Mouse (Mus musculus) layer of hippocampus, adult 8-10 months (tissue): ENCODE measurements around the gene Coa4. TPM values are rescaled to one million over a fixed set of nuclear protein-coding genes. Genes with fewer than 3 reads are reported as not detected.
A peak's percentile ranks its signal among the peaks of the same experiment; 100 is the strongest.

Experiments
- DNase-seq, 2 experiments: peaks; one replicate each; pipeline ENCODE4 v3.0.0; 2022; ENCODE audit warnings: low spot score in 2 of 2
- total RNA-seq, 4 experiments: library from RNA; stranded (reverse); gene quantifications; 2 replicates each; pipeline ENCODE4 v1.2.4; 2022

The Coa4 gene
- 1 to 10 TPM; 7.9 to 9.9 (median 9.2) TPM for total RNA-seq

- peak; percentile 84 to 85 for DNase-seq
Measured at GRCm38 (mm10) chr7:100536804-100537518, at the start of gene Coa4. Gene Coa4 (plus strand): TSS chr7:100537071.

- no peak for DNase-seq
Measured at GRCm38 (mm10) chr7:100487301-100487700, 49.6 kb upstream of the Coa4 start.

DNA sequence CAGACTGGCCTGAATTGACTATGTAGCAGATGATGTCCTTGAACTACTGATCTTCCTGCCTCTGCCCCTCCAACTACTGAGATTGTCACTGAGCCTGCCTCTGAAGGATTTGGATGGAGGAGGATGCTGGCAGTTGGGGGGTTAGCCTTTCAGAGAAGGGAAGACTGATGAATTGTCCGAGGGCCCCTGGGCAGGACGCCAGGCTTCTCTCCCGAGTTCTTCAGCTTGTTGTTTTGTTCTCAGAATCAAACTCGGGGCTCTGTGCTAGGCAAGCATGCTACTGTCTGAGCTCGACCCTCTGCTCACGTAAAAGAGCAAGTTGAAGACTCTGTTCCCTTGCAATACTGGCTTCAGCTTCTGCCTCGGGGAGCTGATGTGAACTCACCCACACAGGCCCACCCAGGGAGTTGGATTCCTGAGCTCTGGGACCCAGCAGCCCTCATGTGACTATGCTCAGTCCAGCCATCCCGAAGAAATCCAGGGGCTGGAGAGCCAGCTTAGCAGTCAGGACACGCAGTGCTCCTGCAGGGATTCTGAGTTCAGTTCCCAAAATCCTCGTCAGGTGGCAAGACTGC is 48.3 kb upstream of the Coa4 start:
- DNase-seq = no peak

GRCm38 (mm10) chr7:100492391-100493116 is 44.3 kb upstream of the Coa4 start:
- no peak for DNase-seq

- DNase-seq = peak; percentile 40 to 42
Measured at GRCm38 (mm10) chr7:100493117-100493483, 43.8 kb upstream of the Coa4 start, which contains the start of gene Ucp2. Gene Ucp2 (plus strand): TSS chr7:100493337.

GRCm38 (mm10) chr7:100493484-100494414 is 43.1 kb upstream of the Coa4 start:
- no peak for DNase-seq

- no peak for DNase-seq
Measured at GRCm38 (mm10) chr7:100494415-100494831, 42.4 kb upstream of the Coa4 start.

GRCm38 (mm10) chr7:100495042-100495441 is 41.8 kb upstream of the Coa4 start:
- no peak for DNase-seq

DNA sequence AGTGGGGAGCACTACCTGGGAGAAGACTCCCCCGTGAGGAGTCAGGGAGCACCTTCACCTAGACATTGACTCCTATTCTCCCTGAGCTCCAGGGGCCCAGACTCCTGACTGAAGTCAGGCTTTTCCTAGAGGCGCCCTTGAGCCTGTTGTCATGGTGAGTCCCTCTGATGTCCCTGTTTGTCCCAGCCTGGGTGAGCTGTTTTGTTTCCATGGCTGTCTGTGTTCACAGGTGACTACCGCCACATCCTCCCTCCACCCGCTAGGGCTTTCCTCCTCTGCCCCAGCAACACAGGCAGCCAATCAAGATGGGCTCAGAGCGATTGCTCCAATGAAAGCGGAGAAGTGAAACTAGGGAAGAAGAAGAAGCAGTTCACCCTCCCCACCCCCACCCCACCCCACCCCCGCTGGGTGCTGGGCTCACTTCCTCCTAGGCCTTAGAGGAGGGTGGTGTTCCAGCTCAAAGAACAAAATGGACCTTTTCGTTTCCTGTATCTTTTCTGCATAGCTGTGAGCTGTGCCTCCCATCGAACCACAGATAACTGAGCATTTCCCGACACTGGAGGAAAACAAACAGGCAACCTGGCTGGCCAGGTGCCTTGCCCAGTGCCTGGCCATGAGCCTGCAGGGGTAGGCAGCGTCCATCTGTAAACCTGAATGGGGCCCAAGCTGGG is 41.2 kb upstream of the Coa4 start:
- DNase-seq = peak; percentile 64 to 76

DNA sequence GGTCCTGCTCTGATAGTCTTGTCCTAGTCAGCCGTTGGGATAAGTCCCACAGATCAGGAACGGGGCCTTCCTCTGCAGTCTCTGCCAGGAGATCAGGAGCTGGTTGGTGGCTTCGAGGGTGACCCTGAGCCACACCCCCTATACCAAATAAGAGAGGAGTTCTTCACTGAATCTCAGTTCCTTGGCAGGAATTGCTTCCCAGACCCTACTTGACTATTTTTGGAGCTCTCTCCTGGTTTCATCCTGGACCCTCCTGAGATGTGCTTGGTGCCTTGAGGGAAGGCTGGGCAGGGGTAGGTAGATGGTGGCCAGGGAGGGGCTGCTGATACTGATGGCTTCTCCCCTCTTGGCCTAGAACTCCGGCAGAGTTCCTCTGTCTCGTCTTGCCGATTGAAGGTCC is 40.5 kb upstream of the Coa4 start:
- DNase-seq = no peak

DNA sequence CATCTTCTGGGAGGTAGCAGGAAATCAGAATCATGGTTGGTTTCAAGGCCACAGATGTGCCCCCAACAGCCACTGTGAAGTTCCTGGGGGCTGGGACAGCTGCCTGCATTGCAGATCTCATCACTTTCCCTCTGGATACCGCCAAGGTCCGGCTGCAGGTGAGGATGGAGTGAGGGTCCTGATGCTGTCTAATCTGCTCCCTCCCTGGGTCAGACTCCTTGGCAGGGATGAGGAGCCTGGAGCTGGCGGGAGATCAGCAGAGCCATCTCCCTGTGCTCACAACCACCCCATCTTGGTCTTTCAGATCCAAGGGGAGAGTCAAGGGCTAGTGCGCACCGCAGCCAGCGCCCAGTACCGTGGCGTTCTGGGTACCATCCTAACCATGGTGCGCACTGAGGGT is 40.1 kb upstream of the Coa4 start:
- no peak for DNase-seq

DNA sequence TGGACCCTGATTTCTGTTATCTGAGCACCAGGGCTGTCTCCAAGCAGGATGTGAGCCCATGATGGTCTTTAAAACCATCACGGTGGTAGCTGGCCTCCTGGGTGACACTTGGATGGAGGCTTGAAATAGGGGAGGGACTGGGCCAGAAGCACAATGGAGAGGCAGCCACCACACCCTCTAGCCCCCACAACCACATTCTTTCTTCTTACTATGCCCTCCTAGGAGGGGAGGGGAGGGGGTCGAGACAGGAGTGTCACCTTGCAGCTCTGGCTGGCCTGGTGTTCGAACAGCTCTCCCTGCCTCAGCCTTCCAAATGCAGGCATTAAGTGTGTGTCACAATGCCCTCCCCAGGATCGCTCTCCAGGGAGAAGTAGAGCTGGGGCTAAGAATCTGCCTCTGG is 39.5 kb upstream of the Coa4 start:
- no peak for DNase-seq

- no peak for DNase-seq
Measured at GRCm38 (mm10) chr7:100497982-100498381, 38.9 kb upstream of the Coa4 start.

- no peak for DNase-seq
Measured at GRCm38 (mm10) chr7:100499465-100499864, 37.4 kb upstream of the Coa4 start.

DNA sequence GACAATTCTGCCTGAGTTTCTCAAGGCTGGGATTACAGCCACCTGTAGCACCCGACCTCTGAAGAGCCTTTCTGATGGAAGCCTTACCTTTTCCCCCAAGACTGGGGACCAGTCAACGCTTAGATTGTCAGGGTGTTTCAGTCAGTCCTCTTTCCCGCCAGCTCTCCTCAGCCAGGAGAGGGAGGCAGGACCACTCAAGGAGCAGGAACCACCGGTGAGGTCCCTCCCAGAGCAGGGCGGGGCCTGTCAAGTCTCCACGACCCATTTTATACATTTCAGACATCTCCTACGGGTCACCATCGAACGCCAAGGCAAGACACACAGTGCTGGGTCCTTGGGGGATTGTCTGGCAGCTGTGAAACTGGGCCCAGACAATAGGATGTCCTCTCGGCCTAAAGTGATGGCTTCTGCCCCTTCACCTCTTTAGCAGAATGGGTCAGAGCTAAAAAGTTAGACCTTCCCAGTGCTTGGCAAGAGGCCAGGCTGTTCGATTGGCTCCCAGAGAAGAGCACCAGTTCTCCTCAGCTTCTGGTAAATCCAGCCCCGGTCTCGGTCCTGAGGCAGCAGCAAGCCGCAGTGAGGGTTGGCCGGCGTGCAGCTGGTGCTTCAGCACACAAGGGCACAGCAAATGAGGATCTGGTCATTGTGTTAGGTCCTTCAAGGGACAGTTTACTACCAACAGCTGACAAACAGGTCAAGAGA is 36.4 kb upstream of the Coa4 start:
- no peak for DNase-seq

- DNase-seq = no peak
Measured at GRCm38 (mm10) chr7:100501027-100501843, 35.6 kb upstream of the Coa4 start.

DNA sequence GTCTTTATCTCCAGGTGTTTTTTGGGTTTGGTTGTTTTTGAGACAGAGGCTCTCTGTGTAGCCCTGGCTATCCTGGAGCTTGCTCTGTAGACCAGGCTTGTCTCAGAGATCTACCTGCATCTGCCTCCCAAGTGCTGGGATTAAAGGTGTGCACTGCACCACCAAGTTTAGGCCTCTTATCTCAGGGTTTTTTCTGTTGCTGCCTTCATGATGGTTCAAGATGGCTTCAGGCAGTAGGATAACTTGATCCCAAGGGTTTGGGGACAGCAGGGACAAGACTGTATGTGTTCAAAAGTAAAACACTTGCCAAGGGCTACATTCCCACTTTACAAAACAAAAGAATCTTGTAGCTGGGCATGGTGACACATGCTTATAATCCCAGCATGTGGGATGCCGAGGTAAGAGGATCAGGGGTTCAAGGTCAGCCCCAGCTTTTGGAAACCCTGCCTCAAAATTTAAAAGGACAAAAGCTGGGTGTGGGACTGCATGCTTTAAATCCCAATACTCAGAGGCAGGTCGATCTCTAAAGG is 35.0 kb upstream of the Coa4 start:
- no peak for DNase-seq

- no peak for DNase-seq
Measured at GRCm38 (mm10) chr7:100502374-100502922, 34.4 kb upstream of the Coa4 start.

- no peak for DNase-seq
Measured at GRCm38 (mm10) chr7:100503076-100503475, 33.8 kb upstream of the Coa4 start.
